Mouse (Mus musculus): ENCODE results near the gene Edem3. TPM values are rescaled to one million over a fixed set of nuclear protein-coding genes. Genes with fewer than 3 reads are reported as not detected.

Gene Edem3
- total RNA-seq, 2 experiments from 2014 or later: 19.6 to 19.9 TPM

GRCm38 (mm10) chr1:151861334-151861995, 106.3 kb downstream of the Edem3 start:
- no peak for DNase-seq
- intact Hi-C loops (cut with DNase I): no loop called here

GRCm38 (mm10) chr1:151862109-151862508, 106.9 kb downstream of the Edem3 start:
- intact Hi-C loops (cut with DNase I): no loop called here
- no peak for DNase-seq

DNA sequence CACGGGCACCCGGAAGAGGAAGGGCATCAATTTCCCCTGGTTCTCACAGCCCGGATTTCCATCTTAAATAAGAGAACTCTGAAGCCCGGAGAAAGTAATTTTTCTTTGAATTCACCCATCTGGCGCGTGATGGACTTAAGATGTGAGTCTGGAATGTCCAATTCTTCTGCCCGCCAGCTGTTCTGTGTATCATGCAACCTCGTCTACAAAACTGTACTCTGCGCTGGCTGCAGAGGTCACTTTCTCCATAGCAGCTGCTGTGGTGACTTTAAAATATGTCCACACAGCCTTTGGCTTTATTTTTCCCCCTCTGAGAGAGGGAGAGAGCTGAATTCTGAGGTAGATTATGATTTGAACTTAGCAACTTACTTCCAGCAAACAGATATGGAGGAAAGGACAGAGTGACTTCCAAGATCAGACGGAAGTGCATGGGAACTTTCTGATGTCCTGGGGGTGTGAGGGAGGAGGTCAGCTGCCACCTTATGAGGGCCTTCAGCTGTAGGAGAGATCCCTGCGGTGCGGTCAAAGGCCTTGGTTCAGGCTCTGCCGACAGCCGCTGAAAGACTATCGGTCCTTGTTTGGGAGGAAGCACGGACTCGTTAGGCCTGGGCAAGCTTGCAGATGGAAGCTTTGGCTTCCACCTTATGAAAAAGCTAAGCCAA, 108.1 kb downstream of the Edem3 start:
- no peak for DNase-seq
- intact Hi-C loops (cut with DNase I): no loop called here

GRCm38 (mm10) chr1:151863797-151864147, 108.6 kb downstream of the Edem3 start:
- intact Hi-C loops (cut with DNase I): no loop called here
- peak; percentile 27 to 31 for DNase-seq

DNA sequence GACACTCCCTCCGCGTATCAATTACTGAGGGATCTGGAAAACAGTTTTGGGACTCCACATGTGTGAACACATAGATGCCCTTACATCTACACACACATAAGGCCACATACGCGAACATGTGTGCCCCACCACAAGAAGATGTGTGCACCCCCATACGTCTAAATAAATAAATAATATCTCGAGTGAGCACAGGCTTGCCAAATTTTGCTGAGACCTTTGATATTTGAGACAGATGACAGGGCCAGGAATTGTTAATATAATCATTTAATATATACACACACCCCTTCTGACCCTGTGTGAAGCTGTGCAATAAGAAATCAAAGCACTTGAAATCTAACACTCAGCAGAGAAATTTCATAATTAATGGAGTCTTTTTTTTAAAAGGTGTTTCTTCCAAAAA, 109.2 kb downstream of the Edem3 start:
- no peak for DNase-seq
- intact Hi-C loops (cut with DNase I): no loop called here

Other genes starting within 250 kb of the Edem3 start
- gene Fam129a, start 184.2 kb upstream of the Edem3 start, total RNA-seq (2021): 10 to 100 TPM; 12.8 to 18.2 TPM